Mouse (Mus musculus): ENCODE measurements around the gene Slc6a21.

DNA sequence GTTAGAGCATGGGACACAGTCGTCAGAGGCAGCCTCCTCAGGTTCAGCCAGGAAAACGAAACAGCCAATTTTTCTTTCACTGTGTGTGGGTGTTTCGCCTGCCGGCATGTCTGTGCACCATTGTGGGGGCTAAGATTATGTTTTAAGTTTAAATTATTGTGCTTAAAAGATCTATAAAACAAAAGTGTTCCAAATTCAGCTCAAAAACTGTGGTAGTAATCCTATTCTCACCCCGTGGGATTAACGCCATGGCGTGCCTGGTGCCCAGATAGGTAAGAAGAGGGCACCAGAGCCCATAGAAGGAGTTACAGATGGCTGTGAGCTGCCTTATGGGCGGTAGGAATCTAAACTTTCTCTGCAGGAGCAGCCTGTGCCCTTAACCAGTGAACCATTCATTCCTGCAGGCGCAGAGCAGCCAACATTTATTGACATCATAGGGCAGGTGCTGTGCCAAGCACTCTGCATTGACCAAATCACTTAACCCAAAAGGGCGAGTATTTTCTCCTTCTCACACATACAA, 37.9 kb downstream of the Slc6a21 start:
- TF ChIP-seq POLR2A (IDR thresholded peaks at IDR 0.05; ENCODE audit: extremely low read depth, insufficient read depth, low read length) (no peak), CTCF (IDR thresholded peaks at IDR 0.05; ENCODE audit: extremely low read depth, insufficient read depth, low read length) (no peak)

Data from cortical plate, adult 2 months (tissue).